Mouse (Mus musculus): Measurements from ENCODE around the gene Dpp6.

Gene Dpp6

GRCm38 (mm10) chr5:26816975-26817941, at the start of gene Dpp6:
Gene Dpp6, plus strand, starts transcription at chr5:26817203.
- no peak for DNase-seq (ENCODE audit: low spot score in 2 of 2)

GRCm38 (mm10) chr5:26783955-26784354, 33.0 kb upstream of the Dpp6 start:
- no peak for DNase-seq (ENCODE audit: low spot score in 2 of 2)

- DNase-seq (ENCODE audit: low spot score in 2 of 2): no peak
Observed at GRCm38 (mm10) chr5:26795524-26795923, 21.5 kb upstream of the Dpp6 start.

GRCm38 (mm10) chr5:26835972-26836371, 19.0 kb downstream of the Dpp6 start:
- no peak for DNase-seq (ENCODE audit: low spot score in 2 of 2)

- DNase-seq (ENCODE audit: low spot score in 2 of 2): no peak
Observed at GRCm38 (mm10) chr5:26841151-26841550, 24.1 kb downstream of the Dpp6 start.

- no peak for DNase-seq (ENCODE audit: low spot score in 2 of 2)
Observed at GRCm38 (mm10) chr5:26854746-26855145, 37.7 kb downstream of the Dpp6 start.

- no peak for DNase-seq (ENCODE audit: low spot score in 2 of 2)
Observed at GRCm38 (mm10) chr5:26875449-26875848, 58.4 kb downstream of the Dpp6 start.

- DNase-seq (ENCODE audit: low spot score in 2 of 2): no peak
Observed at GRCm38 (mm10) chr5:26887496-26887895, 70.5 kb downstream of the Dpp6 start.

- no peak for DNase-seq (ENCODE audit: low spot score in 2 of 2)
Observed at GRCm38 (mm10) chr5:26888080-26888479, 71.1 kb downstream of the Dpp6 start.

GRCm38 (mm10) chr5:26894346-26894745, 77.3 kb downstream of the Dpp6 start:
- DNase-seq (ENCODE audit: low spot score in 2 of 2): no peak

GRCm38 (mm10) chr5:26903786-26904185, 86.8 kb downstream of the Dpp6 start:
- DNase-seq (ENCODE audit: low spot score in 2 of 2): no peak

GRCm38 (mm10) chr5:26904324-26905041, 87.5 kb downstream of the Dpp6 start:
- DNase-seq (ENCODE audit: low spot score in 2 of 2): no peak

- no peak for DNase-seq (ENCODE audit: low spot score in 2 of 2)
Observed at GRCm38 (mm10) chr5:26907151-26907550, 90.1 kb downstream of the Dpp6 start.

- DNase-seq (ENCODE audit: low spot score in 2 of 2): no peak
Observed at GRCm38 (mm10) chr5:26908612-26909011, 91.6 kb downstream of the Dpp6 start.

GRCm38 (mm10) chr5:26910353-26910752, 93.3 kb downstream of the Dpp6 start:
- no peak for DNase-seq (ENCODE audit: low spot score in 2 of 2)

GRCm38 (mm10) chr5:26911965-26912364, 95.0 kb downstream of the Dpp6 start:
- no peak for DNase-seq (ENCODE audit: low spot score in 2 of 2)

GRCm38 (mm10) chr5:26918763-26919162, 101.8 kb downstream of the Dpp6 start:
- no peak for DNase-seq (ENCODE audit: low spot score in 2 of 2)

GRCm38 (mm10) chr5:26924552-26924951, 107.5 kb downstream of the Dpp6 start:
- no peak for DNase-seq (ENCODE audit: low spot score in 2 of 2)

- no peak for DNase-seq (ENCODE audit: low spot score in 2 of 2)
Observed at GRCm38 (mm10) chr5:26932413-26933122, 115.6 kb downstream of the Dpp6 start.

- DNase-seq (ENCODE audit: low spot score in 2 of 2): no peak
Observed at GRCm38 (mm10) chr5:26934911-26935310, 117.9 kb downstream of the Dpp6 start.

- no peak for DNase-seq (ENCODE audit: low spot score in 2 of 2)
Observed at GRCm38 (mm10) chr5:26941471-26941870, 124.5 kb downstream of the Dpp6 start.

Measured in spleen, postnatal 4 days (tissue).